Mouse (Mus musculus): ENCODE results near the gene Rapgefl1. TPM values are rescaled to one million over a fixed set of nuclear protein-coding genes. Genes with fewer than 3 reads are reported as not detected.

Rapgefl1 gene
- 0.34 TPM for polyA plus RNA-seq (2014; fragmentation: Illumina TruSeq; extraction: RNeasy Lipid Tissue Mini Kit (QIAGEN cat#74804); ENCODE audit: low read depth, low replicate concordance)

DNA sequence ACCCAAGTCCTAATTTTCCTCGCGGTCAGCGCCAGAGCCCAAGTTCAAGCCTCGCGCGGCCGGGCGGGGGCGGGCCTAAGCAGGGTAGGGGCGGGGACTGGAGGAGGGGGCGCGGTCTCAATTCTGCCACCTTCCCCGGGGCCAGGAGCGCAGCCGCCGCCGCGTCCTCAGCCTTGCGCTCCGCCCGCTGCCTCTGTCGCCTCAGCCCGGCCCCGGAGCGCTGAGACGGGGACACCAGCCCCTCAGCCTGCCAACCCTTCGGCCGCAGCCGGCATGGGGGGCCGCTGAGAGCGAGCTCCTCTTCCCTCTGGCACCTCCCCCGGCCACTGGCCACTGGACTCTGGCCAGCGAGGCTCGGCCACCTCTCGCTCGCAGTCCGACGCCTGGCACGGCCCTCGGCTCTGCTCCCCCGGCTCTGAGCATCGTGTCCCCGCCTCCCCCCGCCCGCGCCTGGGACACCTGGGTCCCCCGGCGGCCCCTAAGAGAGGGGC, at the start of gene Rapgefl1:
Rapgefl1 (plus strand) TSS at position 135 of the 491 bp plus-strand sequence.

DNA sequence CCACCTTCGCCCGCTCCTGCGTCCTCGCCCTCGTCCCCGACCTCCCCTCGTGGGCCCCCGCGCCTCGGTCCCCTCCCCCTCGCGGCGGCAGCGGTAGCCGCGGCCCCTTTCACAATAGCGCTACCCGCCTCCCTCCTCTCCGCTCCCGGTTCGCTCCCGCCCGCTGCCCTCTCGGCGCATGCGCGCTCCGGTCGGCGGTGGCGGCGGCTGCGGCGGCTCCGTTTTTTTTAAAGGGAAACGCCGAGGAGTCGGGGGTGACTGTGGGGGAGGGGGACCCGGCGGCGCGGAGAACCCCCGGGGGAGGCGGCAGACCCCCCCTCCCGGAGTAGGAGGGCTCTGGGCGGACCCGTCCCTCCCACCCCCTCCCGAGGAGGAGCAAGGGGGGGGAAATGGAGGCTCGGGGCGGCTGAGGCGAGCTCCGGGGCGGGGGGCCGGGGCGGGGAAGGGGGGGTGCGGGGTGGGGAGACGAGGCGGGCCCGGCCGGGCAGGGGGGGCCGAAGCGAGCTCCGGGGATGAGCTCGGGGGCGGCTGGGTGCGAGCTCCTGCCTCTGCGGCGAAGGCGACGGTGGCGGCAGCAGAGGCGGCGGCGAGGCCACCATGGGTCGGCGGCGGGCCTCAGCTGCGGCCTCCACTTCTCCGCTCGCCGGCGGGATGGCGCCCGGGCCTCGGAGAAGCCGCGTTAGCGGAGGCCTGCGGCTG, 41.4 kb upstream of the Rapgefl1 start, which contains the start of gene Msl1:
Msl1 (plus strand) TSS at position 502 of the 699 bp plus-strand sequence.

DNA sequence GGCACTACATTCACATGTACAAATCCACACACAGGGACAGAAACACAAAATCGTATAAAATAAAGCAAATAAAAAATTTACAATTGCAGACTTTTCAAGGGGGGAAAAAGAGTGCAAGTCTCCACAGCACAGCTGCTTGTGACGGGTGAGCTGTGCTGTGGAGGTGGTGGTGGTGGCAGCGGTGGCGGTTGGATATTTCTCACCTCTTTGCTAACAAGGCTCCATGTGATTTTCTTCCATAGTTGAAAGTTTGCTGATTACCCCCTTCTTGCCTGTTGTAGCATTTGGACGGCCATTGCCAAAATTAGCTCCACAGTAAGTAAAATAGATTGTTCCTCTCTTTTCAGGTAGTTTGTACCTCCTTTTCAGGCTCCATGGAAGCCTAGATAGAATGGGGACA, 32.0 kb upstream of the Rapgefl1 start, which contains the start of gene Casc3:
Casc3 (plus strand) TSS at position 301 of the 400 bp plus-strand sequence.

DNA sequence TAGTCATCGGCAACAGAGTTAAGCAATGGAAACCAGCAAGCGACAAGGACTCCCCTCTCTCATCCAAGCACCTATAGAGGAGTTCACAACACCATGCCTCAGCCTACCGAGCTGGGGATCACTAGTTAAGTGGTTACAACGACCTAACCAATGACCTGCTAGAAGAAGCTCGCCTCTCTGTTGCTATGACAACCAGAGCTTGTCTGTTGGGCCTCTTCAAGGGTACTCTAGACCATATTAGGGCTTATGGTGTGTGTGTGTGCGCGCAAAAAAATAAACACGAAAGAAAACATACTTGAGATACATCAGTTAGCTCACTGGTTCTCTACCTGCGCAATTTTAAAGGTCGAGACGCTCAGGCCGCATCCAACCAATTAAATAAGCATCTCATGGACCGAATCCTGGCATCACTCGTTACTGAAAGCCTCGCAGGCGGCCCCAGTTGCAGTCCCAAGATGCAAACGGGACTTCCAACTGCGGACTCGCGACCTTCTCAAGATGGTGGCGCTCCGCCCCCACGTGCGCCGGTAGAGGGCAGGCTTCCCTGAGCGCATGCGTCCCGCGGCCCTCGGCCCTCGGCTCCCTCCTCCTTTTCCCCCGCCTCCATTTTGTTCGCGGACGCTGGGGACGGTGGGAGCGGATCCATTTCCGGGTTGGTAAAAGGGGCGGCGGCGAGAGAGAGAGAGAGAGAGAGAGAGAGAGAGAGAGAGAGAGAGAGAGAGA, 26.6 kb downstream of the Rapgefl1 start, which contains the start of gene Wipf2:
Wipf2 (plus strand) TSS at position 611 of the 723 bp plus-strand sequence.

Other genes starting within 250 kb of the Rapgefl1 start
- 10.1 TPM for gene Ormdl3, start 249.4 kb upstream of the Rapgefl1 start, polyA plus RNA-seq (2014; fragmentation: Illumina TruSeq; extraction: RNeasy Lipid Tissue Mini Kit (QIAGEN cat#74804); ENCODE audit: low read depth, low replicate concordance)
- gene Lrrc3c, start 238.5 kb upstream of the Rapgefl1 start, polyA plus RNA-seq (2014; fragmentation: Illumina TruSeq; extraction: RNeasy Lipid Tissue Mini Kit (QIAGEN cat#74804); ENCODE audit: low read depth, low replicate concordance) = not detected
- 0.56 TPM for gene Gm12355, start 211.1 kb upstream of the Rapgefl1 start, polyA plus RNA-seq (2014; fragmentation: Illumina TruSeq; extraction: RNeasy Lipid Tissue Mini Kit (QIAGEN cat#74804); ENCODE audit: low read depth, low replicate concordance)
- gene Gsdma3, start 210.4 kb upstream of the Rapgefl1 start, polyA plus RNA-seq (2014; fragmentation: Illumina TruSeq; extraction: RNeasy Lipid Tissue Mini Kit (QIAGEN cat#74804); ENCODE audit: low read depth, low replicate concordance) = not detected
- gene Gsdma2, start 190.0 kb upstream of the Rapgefl1 start, polyA plus RNA-seq (2014; fragmentation: Illumina TruSeq; extraction: RNeasy Lipid Tissue Mini Kit (QIAGEN cat#74804); ENCODE audit: low read depth, low replicate concordance) = not detected
- 1.6 TPM for gene Gsdma, start 172.4 kb upstream of the Rapgefl1 start, polyA plus RNA-seq (2014; fragmentation: Illumina TruSeq; extraction: RNeasy Lipid Tissue Mini Kit (QIAGEN cat#74804); ENCODE audit: low read depth, low replicate concordance)
- 11.0 TPM for gene Psmd3, start 154.2 kb upstream of the Rapgefl1 start, polyA plus RNA-seq (2014; fragmentation: Illumina TruSeq; extraction: RNeasy Lipid Tissue Mini Kit (QIAGEN cat#74804); ENCODE audit: low read depth, low replicate concordance)
- gene Csf3, start 135.5 kb upstream of the Rapgefl1 start, polyA plus RNA-seq (2014; fragmentation: Illumina TruSeq; extraction: RNeasy Lipid Tissue Mini Kit (QIAGEN cat#74804); ENCODE audit: low read depth, low replicate concordance) = 0.20 TPM
- gene Med24, start 107.3 kb upstream of the Rapgefl1 start, polyA plus RNA-seq (2014; fragmentation: Illumina TruSeq; extraction: RNeasy Lipid Tissue Mini Kit (QIAGEN cat#74804); ENCODE audit: low read depth, low replicate concordance) = 28.3 TPM
- 2.9 TPM for gene Thra, start 96.1 kb upstream of the Rapgefl1 start, polyA plus RNA-seq (2014; fragmentation: Illumina TruSeq; extraction: RNeasy Lipid Tissue Mini Kit (QIAGEN cat#74804); ENCODE audit: low read depth, low replicate concordance)
- 0.81 TPM for gene Nr1d1, start 61.5 kb upstream of the Rapgefl1 start, polyA plus RNA-seq (2014; fragmentation: Illumina TruSeq; extraction: RNeasy Lipid Tissue Mini Kit (QIAGEN cat#74804); ENCODE audit: low read depth, low replicate concordance)
- 270 TPM for gene Msl1, start 41.3 kb upstream of the Rapgefl1 start, polyA plus RNA-seq (2014; fragmentation: Illumina TruSeq; extraction: RNeasy Lipid Tissue Mini Kit (QIAGEN cat#74804); ENCODE audit: low read depth, low replicate concordance)
- 18.6 TPM for gene Casc3, start 31.9 kb upstream of the Rapgefl1 start, polyA plus RNA-seq (2014; fragmentation: Illumina TruSeq; extraction: RNeasy Lipid Tissue Mini Kit (QIAGEN cat#74804); ENCODE audit: low read depth, low replicate concordance)
- 3.8 TPM for gene Wipf2, start 26.9 kb downstream of the Rapgefl1 start, polyA plus RNA-seq (2014; fragmentation: Illumina TruSeq; extraction: RNeasy Lipid Tissue Mini Kit (QIAGEN cat#74804); ENCODE audit: low read depth, low replicate concordance)
- gene Cdc6, start 71.0 kb downstream of the Rapgefl1 start, polyA plus RNA-seq (2014; fragmentation: Illumina TruSeq; extraction: RNeasy Lipid Tissue Mini Kit (QIAGEN cat#74804); ENCODE audit: low read depth, low replicate concordance) = 3.9 TPM
- gene Rara, start 91.0 kb downstream of the Rapgefl1 start, polyA plus RNA-seq (2014; fragmentation: Illumina TruSeq; extraction: RNeasy Lipid Tissue Mini Kit (QIAGEN cat#74804); ENCODE audit: low read depth, low replicate concordance) = 1.3 TPM
- not detected for gene Gjd3, start 146.2 kb downstream of the Rapgefl1 start, polyA plus RNA-seq (2014; fragmentation: Illumina TruSeq; extraction: RNeasy Lipid Tissue Mini Kit (QIAGEN cat#74804); ENCODE audit: low read depth, low replicate concordance)
- 171 TPM for gene Top2a, start 187.4 kb downstream of the Rapgefl1 start, polyA plus RNA-seq (2014; fragmentation: Illumina TruSeq; extraction: RNeasy Lipid Tissue Mini Kit (QIAGEN cat#74804); ENCODE audit: low read depth, low replicate concordance)
- 3.0 TPM for gene Igfbp4, start 204.5 kb downstream of the Rapgefl1 start, polyA plus RNA-seq (2014; fragmentation: Illumina TruSeq; extraction: RNeasy Lipid Tissue Mini Kit (QIAGEN cat#74804); ENCODE audit: low read depth, low replicate concordance)

All from testis, adult 10 weeks (tissue).